Mouse (Mus musculus) cerebellum, postnatal 25 days (tissue): ENCODE results near the gene Cenpb.

Experiments used
- DNase-seq, 2 experiments: peaks; one replicate each; pipeline ENCODE4 v3.0.0; 2021; ENCODE audit warnings: mixed read lengths in 2 of 2

The Cenpb gene

DNA sequence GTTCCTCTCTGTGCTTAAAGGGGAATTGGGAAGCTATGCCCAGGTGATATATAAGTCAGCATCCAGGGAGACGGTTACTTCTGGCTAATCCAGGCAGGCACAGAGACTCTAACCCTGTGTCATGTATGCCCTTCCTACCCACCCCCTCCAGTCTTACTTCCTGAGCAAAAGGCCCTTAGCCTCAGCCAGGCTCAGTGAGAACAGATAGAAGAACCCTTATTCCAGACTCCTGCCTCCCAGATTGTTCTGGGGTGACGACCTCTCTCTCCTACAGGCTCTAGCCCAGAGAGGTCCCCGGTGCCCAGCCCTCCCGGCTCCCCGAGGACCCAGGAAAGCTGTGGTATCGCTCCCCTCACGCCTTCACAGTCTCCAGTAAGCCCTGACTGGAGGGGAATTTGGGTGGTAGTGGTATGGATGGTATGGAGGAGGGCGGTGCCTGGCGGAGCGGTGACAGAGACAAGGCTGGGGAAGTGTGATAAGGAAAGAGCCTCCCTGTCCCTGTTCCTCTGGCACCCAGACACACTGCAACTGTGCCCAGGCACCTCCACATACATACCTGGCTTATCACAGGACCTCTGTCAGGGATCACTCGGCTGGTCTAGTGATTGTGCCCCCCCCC is 44.2 kb downstream of the Cenpb start:
- no peak for DNase-seq

- DNase-seq = no peak
Observed at GRCm38 (mm10) chr2:131134826-131135400, 45.0 kb downstream of the Cenpb start.

GRCm38 (mm10) chr2:131134381-131134780 is 45.5 kb downstream of the Cenpb start:
- DNase-seq = no peak

DNA sequence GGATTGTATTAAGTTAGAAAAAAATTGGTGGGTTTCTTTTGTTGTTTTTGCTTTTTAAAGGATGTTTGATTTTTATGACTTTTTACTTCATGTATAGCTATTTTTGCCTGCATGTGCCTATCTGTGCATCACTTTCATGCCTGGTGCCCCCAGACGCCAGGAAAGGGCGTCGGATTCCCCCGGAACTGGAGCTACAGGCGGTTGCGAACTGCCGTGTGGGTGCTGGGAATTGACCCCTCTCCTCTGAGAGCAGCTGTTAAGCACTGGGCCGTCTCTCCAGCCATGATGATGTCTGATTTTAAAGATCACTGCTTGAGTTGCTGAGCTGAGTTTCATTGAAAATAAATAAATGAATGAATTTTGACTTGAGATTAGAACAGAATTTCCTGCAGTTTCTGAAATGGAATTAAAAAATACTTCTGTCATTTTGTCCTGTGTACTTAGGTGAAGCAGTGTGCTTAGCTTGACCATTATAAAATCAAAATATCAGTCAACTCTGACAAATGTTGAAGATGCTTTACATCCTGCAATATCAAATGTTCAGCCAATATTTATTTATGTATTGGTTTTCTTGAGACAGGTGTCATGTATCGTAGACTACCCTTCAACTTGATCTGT is 46.8 kb downstream of the Cenpb start, which contains the start of gene Gm11037:
Gene Gm11037 (plus strand): TSS at position 568 of the 618 bp plus-strand sequence.
- DNase-seq = no peak

- DNase-seq = no peak
Observed at GRCm38 (mm10) chr2:131132111-131132888, 47.6 kb downstream of the Cenpb start.

DNA sequence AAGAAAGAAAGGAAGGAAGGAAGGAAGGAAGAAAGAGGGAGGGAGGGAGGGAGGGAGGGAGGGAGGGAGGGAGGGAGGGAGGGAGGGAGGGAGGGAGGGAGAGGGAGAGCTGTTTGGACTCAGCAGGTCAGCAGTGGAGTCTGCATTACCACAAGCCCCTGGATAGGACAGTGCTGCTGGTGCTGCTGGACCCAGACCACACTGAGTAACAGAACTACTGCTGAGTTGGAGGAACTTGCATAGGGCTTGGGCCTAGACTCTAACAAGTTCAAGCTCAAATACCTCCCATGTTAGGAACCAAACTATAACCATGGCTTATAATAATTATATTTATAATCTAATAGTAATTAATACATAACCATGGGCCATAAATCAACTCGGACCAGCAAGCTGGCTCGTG is 49.0 kb downstream of the Cenpb start:
- DNase-seq = no peak

DNA sequence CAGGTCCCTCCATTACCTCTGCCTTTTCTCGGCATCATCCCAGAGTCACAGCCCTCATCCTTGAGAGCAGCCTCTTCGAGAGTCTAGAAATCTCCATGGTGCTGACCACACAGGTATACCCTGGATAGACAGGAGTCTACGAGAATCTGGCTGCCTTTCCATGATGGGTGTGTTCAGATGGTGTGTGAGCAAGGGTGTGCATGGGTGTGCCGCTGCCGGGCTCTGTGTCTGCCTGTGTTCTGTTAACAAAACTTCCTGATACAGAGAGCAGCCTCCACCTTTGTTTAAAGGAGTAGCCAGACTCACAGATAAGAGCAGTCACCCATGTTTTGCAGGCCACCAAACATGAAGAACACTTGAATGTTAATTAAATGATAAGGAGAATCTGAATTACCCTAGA is 50.0 kb downstream of the Cenpb start:
- DNase-seq = no peak

DNA sequence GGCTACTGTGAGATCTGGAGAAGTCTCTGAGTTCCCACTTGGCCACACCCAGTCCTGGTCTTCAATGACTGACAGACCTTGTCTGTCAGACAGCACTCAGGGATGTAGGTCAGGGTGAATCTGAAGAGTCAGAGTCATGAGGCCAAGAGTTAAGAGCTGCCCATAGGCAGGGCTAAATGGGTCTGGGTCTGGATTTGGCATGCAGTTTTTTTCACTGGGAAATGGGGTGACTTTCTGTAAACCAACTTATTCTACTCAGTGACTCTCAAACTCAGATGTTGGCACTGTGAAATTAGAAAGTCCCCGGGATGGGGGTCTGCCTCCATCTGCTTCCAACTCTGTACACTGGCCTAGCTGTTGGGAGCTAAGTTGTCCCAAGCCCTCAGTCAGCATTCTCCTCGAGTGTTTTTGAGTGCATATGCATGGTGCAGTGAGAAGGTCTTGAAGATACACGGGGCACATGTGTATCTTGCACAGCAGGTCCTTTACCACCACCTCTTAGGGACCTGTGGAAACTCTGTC is 51.2 kb downstream of the Cenpb start:
- DNase-seq = no peak

DNA sequence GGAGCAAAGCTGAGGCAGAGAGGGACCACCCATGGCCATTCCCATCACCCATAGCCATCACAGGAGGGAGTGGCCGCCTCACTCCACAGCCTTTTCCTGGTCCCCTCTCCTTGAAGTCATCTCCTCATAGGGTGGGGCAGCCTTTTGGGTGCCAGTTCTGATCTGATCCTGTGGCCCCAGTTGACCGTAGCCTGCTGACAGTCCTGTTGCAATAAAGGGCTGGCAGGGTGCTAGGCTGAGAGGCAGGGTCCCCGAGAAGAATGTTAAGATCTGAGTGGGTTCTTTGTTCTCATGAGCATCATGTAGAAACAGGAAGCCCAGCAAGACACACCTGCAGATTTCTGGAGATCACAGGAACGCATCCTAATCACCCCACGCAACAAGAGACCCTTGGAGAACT is 51.7 kb downstream of the Cenpb start:
- no peak for DNase-seq

DNA sequence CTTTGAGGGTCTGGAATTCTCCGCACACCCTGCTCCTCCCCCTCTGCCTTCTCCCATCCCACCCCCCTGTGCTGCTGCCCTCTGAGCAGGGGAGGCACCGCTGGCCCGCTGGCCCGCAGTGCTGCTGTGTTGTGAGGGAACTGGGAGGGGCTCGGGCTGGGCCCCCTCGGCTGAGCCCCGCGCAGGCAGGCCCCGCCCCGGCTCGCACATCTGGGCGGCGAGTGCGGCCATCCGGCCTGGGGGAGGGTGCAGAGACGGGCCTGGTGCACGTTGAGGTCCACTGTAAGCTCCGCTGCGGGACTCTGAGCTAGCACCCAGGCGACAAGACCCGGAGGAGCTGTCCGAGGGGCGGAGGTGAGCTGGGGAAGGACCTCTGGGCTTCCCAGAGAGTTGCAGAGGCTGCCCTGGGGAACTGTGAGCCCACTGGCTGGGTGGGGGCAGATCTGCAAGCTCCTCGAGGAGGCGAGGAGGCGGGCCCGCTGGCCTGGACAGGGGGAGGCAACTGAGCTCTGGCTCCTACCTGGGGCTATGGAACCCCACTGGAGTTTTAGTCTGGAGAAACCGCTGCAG is 52.6 kb downstream of the Cenpb start, which contains the start of gene Hspa12b:
Gene Hspa12b (plus strand): TSS at position 120 of the 570 bp plus-strand sequence.
- no peak for DNase-seq

DNA sequence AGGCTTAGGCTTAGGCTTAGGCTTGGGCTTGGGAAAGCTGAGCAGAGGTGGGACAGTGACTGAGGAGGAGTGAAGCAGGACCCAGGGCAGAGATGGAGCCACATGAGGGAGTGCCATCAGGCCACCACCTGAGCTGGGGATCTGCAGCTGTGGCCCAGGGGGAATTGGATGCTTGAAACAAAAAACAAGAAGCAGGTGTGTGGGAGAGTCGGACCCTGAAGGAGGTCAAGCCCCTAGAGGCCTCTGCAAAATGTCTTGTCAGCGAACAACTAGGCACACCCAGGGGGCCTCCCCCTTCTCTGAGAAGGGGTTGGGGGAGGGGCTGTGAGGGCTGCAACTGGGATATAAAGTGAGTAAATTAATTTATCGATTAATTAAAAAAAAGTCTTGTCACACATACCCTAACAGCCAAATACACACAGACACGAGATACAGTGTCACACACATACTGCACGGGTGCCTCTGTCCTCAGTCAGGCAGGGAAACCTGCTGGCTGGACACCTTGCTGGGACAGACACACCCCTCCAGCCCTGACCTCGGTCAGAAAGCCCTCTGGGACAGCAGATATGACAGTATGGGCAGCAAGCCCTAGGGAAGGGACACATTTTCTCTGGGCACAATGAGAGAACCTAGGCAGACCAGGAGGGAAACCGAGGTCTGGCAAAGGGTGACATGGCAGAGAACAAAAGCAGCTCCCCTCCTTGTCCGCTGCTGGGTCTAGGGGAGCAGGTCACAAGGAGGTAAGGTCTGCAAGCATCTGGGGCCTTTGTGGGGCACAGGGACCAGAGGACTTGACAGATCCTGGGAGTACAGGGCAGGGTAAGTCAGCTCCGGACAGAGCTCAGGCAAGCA is 53.7 kb downstream of the Cenpb start:
- DNase-seq = no peak
